Mouse (Mus musculus) intestine, postnatal 0 days (tissue): ENCODE data around the gene Olfr1489. TPM values are rescaled to one million over a fixed set of nuclear protein-coding genes. Genes with fewer than 3 reads are reported as not detected.
"Not testable (repeated sequence)": the region's sequence is repeated elsewhere in the genome, so short reads cannot be mapped to it uniquely, and the experiment has no call there.

Source experiments
- ATAC-seq: fragments of 200-750 bp; cut with Nextera tagmentation; 2 replicates; pipeline ENCODE4 v1.8.0; 2017; ENCODE audit warnings: mild to moderate bottlenecking, moderate TSS enrichment, moderate library complexity
- H3K27ac ChIP-seq: fragments of 300-500 bp; sonication (generic); 2 replicates; pipeline ENCODE4 v1.5.1; 2014; ENCODE audit warnings: mild to moderate bottlenecking, low read depth, low read length, moderate library complexity
- H3K27me3 ChIP-seq: fragments of 300-500 bp; sonication (generic); replicated peaks from 2 replicates; pipeline ENCODE4 v1.6.1; 2014; ENCODE audit warnings: low read length, mixed read lengths; ENCODE audit not compliant: control insufficient read depth, insufficient read depth
- H3K36me3 ChIP-seq: fragments of 300-500 bp; sonication (generic); 2 replicates; pipeline ENCODE4 v1.6.1; 2014; ENCODE audit warnings: mild to moderate bottlenecking, moderate library complexity; ENCODE audit not compliant: control insufficient read depth, insufficient read depth
- H3K4me1 ChIP-seq: fragments of 300-500 bp; sonication (generic); replicated peaks from 2 replicates; pipeline ENCODE4 v1.6.1; 2014; ENCODE audit warnings: antibody characterized with exemption, low read length, mixed read lengths; ENCODE audit not compliant: control insufficient read depth, insufficient read depth
- H3K4me2 ChIP-seq: fragments of 300-500 bp; sonication (generic); replicated peaks from 2 replicates; pipeline ENCODE4 v1.6.1; 2014; ENCODE audit warnings: low read depth, mild to moderate bottlenecking, moderate library complexity
- H3K4me3 ChIP-seq: fragments of 300-500 bp; sonication (generic); 2 replicates; pipeline ENCODE4 v1.5.1; 2014; ENCODE audit warnings: low read depth, low read length
- H3K9ac ChIP-seq: fragments of 300-500 bp; sonication (generic); 2 replicates; pipeline ENCODE4 v1.6.1; 2014; ENCODE audit warnings: mild to moderate bottlenecking, low read depth, low read length
- H3K9me3 ChIP-seq: fragments of 300-500 bp; sonication (generic); 2 replicates; pipeline ENCODE4 v1.6.1; 2016; ENCODE audit warnings: mixed run types; ENCODE audit not compliant: control insufficient read depth
- CTCF ChIP-seq: sonication (generic); IDR thresholded peaks from 2 replicates; pipeline ENCODE4 v1.5.1; 2016; ENCODE audit warnings: low read depth, mild to moderate bottlenecking, control low read depth, antibody characterized with exemption, moderate library complexity
- WGBS: fragments of 180-500 bp; shearing (Covaris S2); extraction: QIAGEN DNeasy Blood & Tissue Kit; methylation state at CpG from one replicate; pipeline ENCODE4 v1.1.7; 2014; 5-methylcytosine and 5-hydroxymethylcytosine counted together
- microRNA-seq: library from miRNA; unstranded; fragments of <30 nt; microRNA quantifications from one replicate; pipeline ENCODE4, GENCODE M21; 2016
- polyA plus RNA-seq: library from polyadenylated mRNA; unstranded; fragments of >200 nt; fragmentation: Nextera tagmentation; extraction: Ambion mirVana; gene quantifications from 2 replicates; pipeline ENCODE4 v1.2.1, GENCODE M21; 2015

Gene Olfr1489
- polyA plus RNA-seq, result not detected in 2 replicates

DNA sequence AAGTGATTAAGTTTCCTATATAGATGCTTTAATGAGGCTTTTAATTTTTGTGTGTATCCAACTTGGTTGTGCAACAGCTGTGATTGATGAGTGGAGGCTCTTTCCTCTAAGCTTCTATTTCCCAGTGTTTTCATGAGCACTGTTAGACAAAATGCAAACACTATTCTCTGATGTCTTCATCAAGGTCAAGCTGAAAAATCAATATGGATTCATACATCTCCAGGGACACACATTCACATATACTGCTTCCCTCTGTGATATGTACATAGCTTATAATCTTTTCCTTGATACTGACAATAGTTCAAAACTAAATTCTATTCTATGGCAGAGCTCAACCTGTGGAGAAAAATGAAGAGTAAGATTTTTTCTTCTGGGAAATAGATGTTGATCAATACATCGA lies at the start of gene Olfr1489:
Olfr1489 (plus strand) TSS at position 301 of the 400 bp plus-strand sequence.
- Histone ChIP-seq H3K4me3 (no peak within 1 kb of the TSS), H3K9ac (no peak within 1 kb of the TSS), H3K36me3 (no peaks in the 10 kb centered on the region), H3K27me3 (no peaks in the 10 kb centered on the region), H3K27ac (no peak within 1 kb of the TSS), H3K4me1 (no peaks in the 10 kb centered on the region), H3K4me2 (no peak within 1 kb of the TSS), H3K9me3 (no peaks in the 10 kb centered on the region)
- no peak for TF ChIP-seq CTCF
- no peak for ATAC-seq
- 85% methylated on average over 1 of the region's 1 CpGs for WGBS

DNA sequence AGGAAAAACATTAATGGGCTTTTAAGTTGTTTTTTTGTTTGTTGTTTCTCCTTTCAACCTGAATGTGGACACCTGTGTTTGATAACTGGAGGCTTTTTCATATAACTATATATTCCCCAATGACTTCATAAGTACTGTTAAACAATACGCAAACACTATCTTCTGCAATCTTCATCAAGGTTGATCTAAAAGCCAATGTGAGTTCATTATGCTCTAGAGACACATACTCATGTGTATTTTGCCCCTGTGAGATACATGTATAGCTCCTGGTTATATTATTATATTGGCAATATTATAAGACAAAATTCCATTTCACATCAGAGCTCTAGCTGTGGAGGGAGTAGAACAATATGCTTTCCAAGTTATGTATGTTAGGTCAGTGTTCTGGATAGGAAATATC lies 48.2 kb upstream of the Olfr1489 start, which contains the start of gene Olfr1484:
Olfr1484 (plus strand) TSS at position 301 of the 400 bp plus-strand sequence.
- 85% methylated on average over 1 of the region's 1 CpGs for WGBS
- Histone ChIP-seq H3K27ac (no peak within 1 kb of the TSS), H3K36me3 (no peaks in the 10 kb centered on the region), H3K4me1 (no peaks in the 10 kb centered on the region), H3K27me3 (no peaks in the 10 kb centered on the region), H3K4me3 (no peak within 1 kb of the TSS), H3K4me2 (no peak within 1 kb of the TSS), H3K9me3 (no peaks in the 10 kb centered on the region), H3K9ac (no peak within 1 kb of the TSS)
- no peak for TF ChIP-seq CTCF
- ATAC-seq, result no peak

DNA sequence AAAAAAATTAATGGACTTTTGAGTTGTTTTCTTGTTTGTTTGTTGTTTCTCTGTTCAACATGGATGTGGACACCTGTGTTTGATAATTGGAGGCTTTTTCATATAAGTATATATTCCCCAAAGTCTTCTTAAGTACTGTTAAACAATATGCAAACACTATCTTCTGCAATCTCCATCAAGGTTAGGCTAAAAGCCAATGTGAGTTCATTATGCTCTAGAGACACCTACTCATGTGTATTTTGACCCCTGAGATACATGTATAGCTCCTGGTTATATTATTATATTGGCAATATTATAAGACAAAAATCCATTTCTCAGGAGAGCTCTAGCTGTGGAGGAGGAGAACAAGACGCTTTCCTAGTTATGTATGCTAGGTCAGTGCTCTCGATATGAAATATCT lies 14.3 kb upstream of the Olfr1489 start, which contains the start of gene Olfr1487:
Olfr1487 (plus strand) TSS at position 301 of the 400 bp plus-strand sequence.
- H3K9ac ChIP-seq, H3K27ac ChIP-seq, H3K9me3 ChIP-seq, ATAC-seq, H3K4me1 ChIP-seq, H3K4me2 ChIP-seq, H3K27me3 ChIP-seq, H3K36me3 ChIP-seq, H3K4me3 ChIP-seq: not testable (repeated sequence)
- WGBS, result 86% methylated on average over 2 of the region's 2 CpGs

DNA sequence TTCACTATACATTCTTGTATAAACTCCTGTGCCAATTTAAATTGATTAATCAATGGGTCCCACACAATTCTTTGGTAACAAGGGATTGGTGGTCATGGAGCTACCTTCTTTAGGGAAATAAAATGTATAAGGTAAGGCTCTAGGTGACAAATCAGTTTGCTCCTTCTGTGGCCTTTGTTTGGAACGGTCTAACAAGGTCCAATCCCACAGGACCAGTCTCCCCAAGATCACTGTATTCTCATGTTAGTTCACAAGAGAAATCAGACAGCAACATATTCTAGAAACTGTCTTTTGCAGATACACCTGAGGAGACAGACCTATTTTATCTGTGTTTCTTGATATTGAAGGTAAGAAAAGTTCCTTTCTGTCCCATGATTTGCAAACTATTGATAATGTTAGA lies 19.4 kb downstream of the Olfr1489 start, which contains the start of gene Olfr1490:
Olfr1490 (plus strand) TSS at position 301 of the 400 bp plus-strand sequence.
- H3K36me3 ChIP-seq, result no peaks in the 10 kb centered on the region
- 57% methylated on average over 1 of the region's 1 CpGs for WGBS

More for the DNA sequence above, 19.4 kb downstream of the Olfr1489 start, which contains the start of gene Olfr1490:
- no peak for TF ChIP-seq CTCF
- no peak within 1 kb of the TSS for H3K27ac ChIP-seq
- no peak within 1 kb of the TSS for H3K4me2 ChIP-seq
- H3K9me3 ChIP-seq, result no peaks in the 10 kb centered on the region
- no peak within 1 kb of the TSS for H3K9ac ChIP-seq
- no peaks in the 10 kb centered on the region for H3K27me3 ChIP-seq
- H3K4me3 ChIP-seq, result no peak within 1 kb of the TSS
- no peaks in the 10 kb centered on the region for H3K4me1 ChIP-seq
- ATAC-seq, result no peak

Small RNA genes lying within 50 kb of the gene (microRNA-seq; reads per million reads assigned to microRNA genes)
- gene Gm22323 (not detected), gene Gm23931 (not detected)

Other genes starting within 250 kb of the Olfr1489 start
- not detected in 2 replicates for gene Olfr1469, start 223.8 kb upstream of the Olfr1489 start, polyA plus RNA-seq
- gene Olfr1471, start 188.2 kb upstream of the Olfr1489 start, polyA plus RNA-seq, result not detected in 2 replicates
- not detected in 2 replicates for gene Olfr1472, start 175.5 kb upstream of the Olfr1489 start, polyA plus RNA-seq
- not detected in 2 replicates for gene Olfr1474, start 162.1 kb upstream of the Olfr1489 start, polyA plus RNA-seq
- gene Olfr1475, start 151.4 kb upstream of the Olfr1489 start, polyA plus RNA-seq, result not detected in 2 replicates
- gene Olfr1477, start 131.1 kb upstream of the Olfr1489 start, polyA plus RNA-seq, result not detected in 2 replicates
- gene Olfr1480, start 103.7 kb upstream of the Olfr1489 start, polyA plus RNA-seq, result not detected in 2 replicates
- gene Olfr1484, start 48.1 kb upstream of the Olfr1489 start, polyA plus RNA-seq, result not detected in 2 replicates
- not detected in 2 replicates for gene Olfr1487, start 14.2 kb upstream of the Olfr1489 start, polyA plus RNA-seq
- not detected in 2 replicates for gene Olfr1490, start 19.5 kb downstream of the Olfr1489 start, polyA plus RNA-seq
- not detected in 2 replicates for gene Olfr1491, start 65.6 kb downstream of the Olfr1489 start, polyA plus RNA-seq
- not detected in 2 replicates for gene Olfr1493-ps1, start 91.7 kb downstream of the Olfr1489 start, polyA plus RNA-seq
- gene Olfr1494, start 108.1 kb downstream of the Olfr1489 start, polyA plus RNA-seq, result not detected in 2 replicates
- not detected in 2 replicates for gene Olfr1495, start 133.0 kb downstream of the Olfr1489 start, polyA plus RNA-seq
- not detected in 2 replicates for gene Olfr1496, start 146.3 kb downstream of the Olfr1489 start, polyA plus RNA-seq
- gene Olfr1497, start 166.6 kb downstream of the Olfr1489 start, polyA plus RNA-seq, result not detected in 2 replicates
- not detected in 2 replicates for gene Olfr1499, start 187.8 kb downstream of the Olfr1489 start, polyA plus RNA-seq
- not detected in 2 replicates for gene Olfr1500, start 198.9 kb downstream of the Olfr1489 start, polyA plus RNA-seq
- gene Olfr1501, start 219.1 kb downstream of the Olfr1489 start, polyA plus RNA-seq, result not detected in 2 replicates
- not detected in 2 replicates for gene Olfr1502, start 230.2 kb downstream of the Olfr1489 start, polyA plus RNA-seq